Mouse (Mus musculus): ENCODE data around the gene Xirp1. TPM values are rescaled to one million over a fixed set of nuclear protein-coding genes. Genes with fewer than 3 reads are reported as not detected.
A peak's percentile ranks its signal among the peaks of the same experiment; 100 is the strongest.

The Xirp1 gene
- polyA plus RNA-seq, 1 experiment from 2014 or later, result 1.6 TPM

DNA sequence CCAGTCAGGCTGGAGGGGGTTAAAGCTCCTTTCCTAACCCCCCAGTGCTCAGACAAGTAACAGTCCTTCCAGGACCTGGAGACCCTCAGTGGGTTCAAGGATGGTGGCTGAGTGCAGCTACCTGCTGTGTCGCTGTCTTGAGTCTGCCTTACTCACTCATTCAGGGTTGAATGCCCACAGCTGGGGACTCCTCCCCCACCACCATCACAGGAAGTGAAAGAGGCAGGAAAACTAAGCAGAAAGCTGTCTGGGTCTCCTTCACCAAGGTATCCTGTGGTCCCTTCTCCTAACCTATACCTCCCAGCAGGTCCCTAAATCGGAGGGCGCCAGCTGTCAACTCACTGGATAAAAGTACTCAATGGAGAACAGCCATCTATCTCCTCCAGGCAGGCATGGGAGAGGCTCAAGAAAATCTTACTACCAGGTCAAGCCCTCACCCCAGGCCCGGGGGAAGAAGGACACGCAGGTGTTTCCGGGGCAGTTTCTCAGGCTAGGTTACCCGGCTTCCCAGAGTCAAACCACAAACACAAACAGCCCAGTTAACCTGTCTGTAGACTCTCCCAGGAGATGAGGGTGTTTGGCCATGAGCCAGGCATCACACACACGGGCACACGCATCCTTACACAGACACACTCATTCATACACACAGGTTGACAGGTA lies 45.1 kb downstream of the Xirp1 start:
- 39% methylated on average over 9 of the region's 9 CpGs for WGBS
- no peak overlapping the region for H3K27ac ChIP-seq (ENCODE audit: low read length)

DNA sequence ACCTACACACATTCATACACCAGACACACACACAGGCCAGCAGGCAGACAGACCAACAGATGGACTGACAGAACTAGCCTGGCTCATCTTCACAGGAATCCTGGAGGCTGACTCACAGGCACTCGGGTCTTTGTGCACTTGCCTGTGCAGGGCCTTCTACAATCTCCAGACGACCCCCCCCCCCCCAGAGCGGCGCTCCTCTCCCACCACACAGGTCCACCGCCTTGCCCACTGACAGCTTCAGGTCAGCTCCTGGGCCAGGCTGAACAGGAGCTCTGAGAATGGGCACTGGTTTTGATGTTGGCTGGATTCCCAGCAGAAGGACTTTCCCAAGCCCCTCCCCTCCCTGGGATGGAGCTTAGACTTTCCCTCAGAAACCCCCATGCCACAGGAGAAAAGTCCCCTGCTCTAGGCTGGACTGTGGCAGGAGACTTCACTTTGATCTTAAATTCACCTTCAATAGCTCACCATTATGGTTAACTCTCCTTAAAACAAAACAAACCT lies 45.8 kb downstream of the Xirp1 start:
- Histone ChIP-seq H3K4me1 (replicated peaks; ENCODE audit: control insufficient read depth, insufficient read depth, low read length) (peaks cover 61% of the 10 kb centered on the region), H3K9ac (ENCODE audit: low read length) (0 out of 2 replicates have a peak overlapping the region, but pooled peaks have one; percentile 4), H3K9me3 (ENCODE audit: control insufficient read depth, low read length) (no peaks in the 10 kb centered on the region), H3K36me3 (ENCODE audit: control insufficient read depth, insufficient read depth, low read length) (peaks cover 23% of the 10 kb centered on the region), H3K27me3 (ENCODE audit: control insufficient read depth, insufficient read depth, low read depth, low read length) (no peaks in the 10 kb centered on the region), H3K4me3 (ENCODE audit: low read length) (no peak overlapping the region), H3K4me2 (ENCODE audit: low read depth, low read length) (no peak overlapping the region; the same call in 1 of the 2 replicates), H3K27ac (ENCODE audit: low read length) (0 out of 2 replicates have a peak overlapping the region, but pooled peaks have one; percentile 12)
- WGBS, result 18% methylated on average over 5 of the region's 5 CpGs
- no peak for ATAC-seq (ENCODE audit: low read depth)

More for the DNA sequence above, 45.1 kb downstream of the Xirp1 start:
- Histone ChIP-seq H3K36me3 (ENCODE audit: control insufficient read depth, insufficient read depth, low read length) (peaks cover 16% of the 10 kb centered on the region), H3K27me3 (ENCODE audit: control insufficient read depth, insufficient read depth, low read depth, low read length) (no peaks in the 10 kb centered on the region), H3K9me3 (ENCODE audit: control insufficient read depth, low read length) (no peaks in the 10 kb centered on the region), H3K4me3 (ENCODE audit: low read length) (no peak overlapping the region), H3K4me2 (ENCODE audit: low read depth, low read length) (no peak overlapping the region), H3K4me1 (replicated peaks; ENCODE audit: control insufficient read depth, insufficient read depth, low read length) (peaks cover 63% of the 10 kb centered on the region), H3K9ac (ENCODE audit: low read length) (no peak overlapping the region)
- no peak for ATAC-seq (ENCODE audit: low read depth)

GRCm38 (mm10) chr9:119976704-119977556 lies 46.5 kb downstream of the Xirp1 start:
- Histone ChIP-seq H3K4me3 (ENCODE audit: low read length) (no peak overlapping the region), H3K9me3 (ENCODE audit: control insufficient read depth, low read length) (no peaks in the 10 kb centered on the region), H3K36me3 (ENCODE audit: control insufficient read depth, insufficient read depth, low read length) (peaks cover 30% of the 10 kb centered on the region), H3K27ac (ENCODE audit: low read length) (0 out of 2 replicates have a peak overlapping the region, but pooled peaks have one; percentile 12), H3K27me3 (ENCODE audit: control insufficient read depth, insufficient read depth, low read depth, low read length) (no peaks in the 10 kb centered on the region), H3K4me2 (ENCODE audit: low read depth, low read length) (no peak overlapping the region; the same call in 1 of the 2 replicates), H3K9ac (ENCODE audit: low read length) (0 out of 2 replicates have a peak overlapping the region, but pooled peaks have one; percentile 29), H3K4me1 (replicated peaks; ENCODE audit: control insufficient read depth, insufficient read depth, low read length) (peaks cover 55% of the 10 kb centered on the region)
- no peak for ATAC-seq (ENCODE audit: low read depth)
- 18% methylated on average over 17 of the region's 17 CpGs for WGBS

DNA sequence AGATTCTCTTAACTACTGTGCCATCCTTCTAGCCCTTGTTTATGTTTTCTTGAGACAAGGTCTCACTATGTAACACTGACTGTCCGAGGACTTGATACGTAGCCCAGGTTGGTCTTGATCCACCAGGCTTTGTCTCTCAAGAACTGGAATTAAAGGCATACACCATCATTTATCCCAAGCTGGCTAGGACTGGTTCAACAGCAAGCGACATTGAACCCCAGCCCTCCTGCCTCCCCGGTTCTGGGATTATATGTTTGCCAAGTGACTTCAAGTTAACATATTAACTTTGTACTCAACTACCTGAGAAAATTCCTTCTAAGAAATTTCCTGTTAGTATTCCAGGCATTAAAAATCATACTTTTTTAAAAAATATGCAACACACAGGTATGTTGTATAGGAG lies 48.1 kb downstream of the Xirp1 start:
- H3K27ac ChIP-seq (ENCODE audit: low read length), result no peak overlapping the region
- H3K9ac ChIP-seq (ENCODE audit: low read length), result no peak overlapping the region
- H3K4me3 ChIP-seq (ENCODE audit: low read length), result no peak overlapping the region
- H3K4me2 ChIP-seq (ENCODE audit: low read depth, low read length), result no peak overlapping the region
- H3K4me1 ChIP-seq (replicated peaks; ENCODE audit: control insufficient read depth, insufficient read depth, low read length), result peaks cover 50% of the 10 kb centered on the region
- no peaks in the 10 kb centered on the region for H3K27me3 ChIP-seq (ENCODE audit: control insufficient read depth, insufficient read depth, low read depth, low read length)
- H3K36me3 ChIP-seq (ENCODE audit: control insufficient read depth, insufficient read depth, low read length), result peaks cover 30% of the 10 kb centered on the region
- H3K9me3 ChIP-seq (ENCODE audit: control insufficient read depth, low read length), result no peaks in the 10 kb centered on the region
- ATAC-seq (ENCODE audit: low read depth), result no peak
- 73% methylated on average over 4 of the region's 4 CpGs for WGBS

DNA sequence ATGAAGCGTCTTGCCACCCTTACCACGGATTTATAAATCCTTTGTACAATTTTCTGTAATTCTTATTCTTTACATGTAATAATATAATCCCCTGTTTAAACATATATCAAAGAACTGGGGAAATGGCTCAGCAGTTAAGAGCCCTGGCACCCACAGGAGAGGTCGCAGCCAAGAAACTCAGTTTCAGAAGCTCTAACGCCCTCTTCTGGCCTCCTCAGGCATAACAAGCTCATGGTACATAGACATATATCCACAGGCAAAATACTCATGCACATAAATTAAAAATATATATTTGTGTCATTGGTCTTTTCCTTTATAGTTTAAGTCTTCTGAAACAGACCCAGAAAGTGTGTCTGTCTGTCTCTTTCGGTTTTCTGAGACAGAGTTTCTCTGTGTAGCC lies 48.8 kb downstream of the Xirp1 start:
- WGBS, result 76% methylated on average over 5 of the region's 5 CpGs
- H3K9ac ChIP-seq (ENCODE audit: low read length), result no peak overlapping the region
- no peak overlapping the region for H3K4me3 ChIP-seq (ENCODE audit: low read length)
- H3K4me1 ChIP-seq (replicated peaks; ENCODE audit: control insufficient read depth, insufficient read depth, low read length), result peaks cover 50% of the 10 kb centered on the region
- no peaks in the 10 kb centered on the region for H3K27me3 ChIP-seq (ENCODE audit: control insufficient read depth, insufficient read depth, low read depth, low read length)
- ATAC-seq (ENCODE audit: low read depth), result no peak
- H3K36me3 ChIP-seq (ENCODE audit: control insufficient read depth, insufficient read depth, low read length), result peaks cover 30% of the 10 kb centered on the region
- H3K9me3 ChIP-seq (ENCODE audit: control insufficient read depth, low read length), result no peaks in the 10 kb centered on the region
- no peak overlapping the region for H3K4me2 ChIP-seq (ENCODE audit: low read depth, low read length)
- H3K27ac ChIP-seq (ENCODE audit: low read length), result no peak overlapping the region

DNA sequence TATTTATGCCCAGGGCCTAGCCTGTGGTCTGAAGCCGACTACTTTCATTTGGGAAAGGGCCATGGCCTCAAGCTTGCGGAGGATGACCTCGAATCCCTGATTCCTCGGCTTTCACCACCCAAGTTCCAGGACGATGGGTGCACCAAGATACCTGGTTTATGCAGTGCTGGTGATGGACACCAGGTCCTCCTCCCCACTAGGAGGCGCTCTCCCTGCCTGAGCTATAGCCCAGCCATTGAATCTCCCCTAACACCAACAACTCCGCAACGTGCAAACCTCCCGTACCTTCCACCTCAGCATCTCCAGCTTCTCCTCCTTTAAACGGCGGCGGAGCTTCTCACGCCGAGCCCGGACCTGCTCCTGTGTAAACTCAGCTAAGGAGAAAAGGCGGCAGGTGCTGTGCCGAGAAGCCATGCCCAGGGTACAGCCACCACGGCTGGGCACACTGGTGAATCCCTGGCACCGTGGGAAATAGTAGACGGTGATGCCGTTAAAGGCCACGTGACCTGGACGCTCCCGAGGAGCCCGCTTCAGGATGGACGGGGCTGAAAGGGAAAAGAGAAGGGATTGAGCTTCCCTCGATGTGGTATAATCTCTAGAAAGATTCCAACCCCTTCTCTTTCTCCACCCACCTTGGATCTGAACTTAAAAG lies 49.4 kb downstream of the Xirp1 start:
- H3K4me1 ChIP-seq (replicated peaks; ENCODE audit: control insufficient read depth, insufficient read depth, low read length), result peaks cover 44% of the 10 kb centered on the region
- H3K27me3 ChIP-seq (ENCODE audit: control insufficient read depth, insufficient read depth, low read depth, low read length), result no peaks in the 10 kb centered on the region
- H3K27ac ChIP-seq (ENCODE audit: low read length), result no peak overlapping the region
- no peak for ATAC-seq (ENCODE audit: low read depth)
- no peaks in the 10 kb centered on the region for H3K9me3 ChIP-seq (ENCODE audit: control insufficient read depth, low read length)
- no peak overlapping the region for H3K4me2 ChIP-seq (ENCODE audit: low read depth, low read length)
- peaks cover 30% of the 10 kb centered on the region for H3K36me3 ChIP-seq (ENCODE audit: control insufficient read depth, insufficient read depth, low read length)
- no peak overlapping the region for H3K4me3 ChIP-seq (ENCODE audit: low read length)
- 91% methylated on average over 27 of the region's 27 CpGs for WGBS
- no peak overlapping the region for H3K9ac ChIP-seq (ENCODE audit: low read length)

DNA sequence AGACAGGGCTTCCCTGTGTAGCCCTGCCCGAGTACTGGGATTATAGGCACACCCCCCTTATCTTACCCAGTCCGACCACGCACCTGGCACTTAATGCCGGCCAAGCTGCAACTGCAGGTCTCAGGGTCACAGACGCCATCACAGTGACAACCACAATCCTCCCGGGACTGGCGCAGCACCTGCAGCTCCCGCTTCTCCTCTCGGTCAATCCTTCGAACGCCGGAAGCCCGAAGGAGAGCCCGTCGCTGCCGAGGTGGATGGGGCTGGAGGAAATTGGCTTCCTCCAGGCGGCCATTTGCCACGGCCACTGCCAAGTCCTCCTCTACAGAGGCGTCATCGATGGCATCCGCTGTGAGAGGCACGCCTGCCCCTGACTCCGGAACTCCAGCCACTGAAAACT lies 50.1 kb downstream of the Xirp1 start:
- Histone ChIP-seq H3K4me2 (ENCODE audit: low read depth, low read length) (no peak overlapping the region), H3K4me3 (ENCODE audit: low read length) (no peak overlapping the region), H3K36me3 (ENCODE audit: control insufficient read depth, insufficient read depth, low read length) (peaks cover 30% of the 10 kb centered on the region), H3K9me3 (ENCODE audit: control insufficient read depth, low read length) (no peaks in the 10 kb centered on the region), H3K4me1 (replicated peaks; ENCODE audit: control insufficient read depth, insufficient read depth, low read length) (peaks cover 37% of the 10 kb centered on the region), H3K27me3 (ENCODE audit: control insufficient read depth, insufficient read depth, low read depth, low read length) (no peaks in the 10 kb centered on the region), H3K27ac (ENCODE audit: low read length) (no peak overlapping the region), H3K9ac (ENCODE audit: low read length) (no peak overlapping the region)
- ATAC-seq (ENCODE audit: low read depth), result no peak
- 86% methylated on average over 23 of the region's 23 CpGs for WGBS

GRCm38 (mm10) chr9:119972582-119972981 lies 50.8 kb downstream of the Xirp1 start:
- Histone ChIP-seq H3K36me3 (ENCODE audit: control insufficient read depth, insufficient read depth, low read length) (peaks cover 30% of the 10 kb centered on the region), H3K4me3 (ENCODE audit: low read length) (no peak overlapping the region)

DNA sequence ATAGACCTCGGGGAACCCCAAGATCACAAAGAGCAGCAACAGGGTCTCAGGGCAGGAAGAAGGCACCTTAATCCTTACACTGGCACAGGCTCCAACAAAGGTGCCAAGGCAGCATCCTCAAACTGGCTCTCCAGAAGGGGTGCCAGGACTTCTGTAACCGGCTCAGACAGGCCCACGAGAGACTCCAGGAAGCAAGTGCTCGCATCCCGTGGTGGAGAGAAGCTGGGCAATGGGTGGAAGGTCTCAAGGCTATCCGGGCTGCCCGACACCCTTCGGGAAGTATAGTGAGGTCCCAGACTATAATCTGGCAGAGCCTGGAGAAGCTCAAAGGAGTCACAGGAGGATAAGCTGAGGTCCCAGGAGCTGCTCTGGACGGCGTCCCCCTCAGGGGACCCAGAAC lies 51.2 kb downstream of the Xirp1 start:
- no peak for ATAC-seq (ENCODE audit: low read depth)
- H3K27me3 ChIP-seq (ENCODE audit: control insufficient read depth, insufficient read depth, low read depth, low read length), result no peaks in the 10 kb centered on the region
- H3K4me2 ChIP-seq (ENCODE audit: low read depth, low read length), result no peak overlapping the region
- H3K4me3 ChIP-seq (ENCODE audit: low read length), result no peak overlapping the region
- H3K9ac ChIP-seq (ENCODE audit: low read length), result no peak overlapping the region
- H3K9me3 ChIP-seq (ENCODE audit: control insufficient read depth, low read length), result no peaks in the 10 kb centered on the region
- 92% methylated on average over 10 of the region's 10 CpGs for WGBS
- peaks cover 30% of the 10 kb centered on the region for H3K36me3 ChIP-seq (ENCODE audit: control insufficient read depth, insufficient read depth, low read length)
- H3K27ac ChIP-seq (ENCODE audit: low read length), result no peak overlapping the region
- peaks cover 26% of the 10 kb centered on the region for H3K4me1 ChIP-seq (replicated peaks; ENCODE audit: control insufficient read depth, insufficient read depth, low read length)

More at GRCm38 (mm10) chr9:119972582-119972981, 50.8 kb downstream of the Xirp1 start:
- 78% methylated on average over 12 of the region's 12 CpGs for WGBS
- no peak for ATAC-seq (ENCODE audit: low read depth)
- Histone ChIP-seq H3K4me2 (ENCODE audit: low read depth, low read length) (no peak overlapping the region), H3K4me1 (replicated peaks; ENCODE audit: control insufficient read depth, insufficient read depth, low read length) (peaks cover 30% of the 10 kb centered on the region), H3K27ac (ENCODE audit: low read length) (no peak overlapping the region), H3K9ac (ENCODE audit: low read length) (no peak overlapping the region), H3K27me3 (ENCODE audit: control insufficient read depth, insufficient read depth, low read depth, low read length) (no peaks in the 10 kb centered on the region), H3K9me3 (ENCODE audit: control insufficient read depth, low read length) (no peaks in the 10 kb centered on the region)
